Mouse (Mus musculus): ENCODE measurements around the gene Pde6b.

DNA sequence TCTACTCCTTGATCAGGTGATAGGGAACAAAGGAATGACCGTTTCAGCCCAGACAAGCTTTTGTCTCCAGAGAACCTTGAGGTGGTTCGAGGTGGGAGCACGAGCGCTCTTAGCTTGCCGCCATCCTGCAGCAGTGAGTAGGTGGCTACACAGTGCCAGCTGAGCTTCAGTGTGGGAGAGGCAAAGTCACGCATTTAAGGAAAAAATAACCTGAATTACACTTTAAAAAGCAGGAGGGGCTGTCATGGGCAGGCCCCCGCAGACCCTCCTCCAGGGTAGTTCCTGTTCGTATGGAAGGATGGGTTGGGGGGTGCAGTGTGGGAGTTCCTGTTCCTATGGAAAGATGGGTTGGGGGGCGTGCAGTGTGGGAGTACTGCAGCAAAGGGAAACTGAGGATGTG is 28.7 kb upstream of the Pde6b start:
- TF ChIP-seq CTCF (IDR thresholded peaks at IDR 0.05; ENCODE audit: low read depth, low read length) = no peak
- TF ChIP-seq POLR2A (IDR thresholded peaks at IDR 0.05; ENCODE audit: insufficient read depth, low read length) = no peak
- TF ChIP-seq EP300 (IDR thresholded peaks at IDR 0.05; ENCODE audit: insufficient read depth, low read depth, low read length) = no peak

Data from ES-Bruce4 (cell line).